Mouse (Mus musculus) E14TG2a.4 (cell line): ENCODE data around the gene Lbx1.

Experiments
- CTCF ChIP-seq: conservative IDR thresholded peaks from 2 replicates; pipeline ENCODE4 v1.5.1; 2014; ENCODE audit warnings: low read length
- POU5F1 ChIP-seq: IDR thresholded peaks from 2 replicates; pipeline ENCODE4 v1.6.1; 2014; ENCODE audit warnings: low read length, borderline replicate concordance

- TF ChIP-seq CTCF (no peak), POU5F1 (no peak)
Measured at GRCm38 (mm10) chr19:45257414-45258326, 22.1 kb upstream of the Lbx1 start.
